In genomic region chr6:49213581-49214085, GRCm38 (mm10) we compare ENCODE assay signal across 8 mouse cellular contexts. TPM values are rescaled to one million over a fixed set of nuclear protein-coding genes. Genes with fewer than 3 reads are reported as not detected.
DNase-seq lines count a peak whose midpoint lies in the region; ATAC-seq and TF ChIP-seq lines count a peak whose summit lies in the region.

No protein-coding gene starts in this region.

- H3K36me3 ChIP-seq in embryonic facial prominence, embryonic 10.5 days (replicated peaks) = peaks cover 13% of the 10 kb centered on the region
- H3K36me3 ChIP-seq in hindbrain, embryonic 10.5 days = peaks cover 12% of the 10 kb centered on the region
- 0 out of 2 replicates have a peak, but pooled peaks cover 2% of the 10 kb centered on the region for H3K36me3 ChIP-seq in liver, embryonic 12.5 days

- H3K4me1 ChIP-seq in cerebellum, adult 2 months (ENCODE audit: control insufficient read depth, insufficient read depth, low read length) = no peaks in the 10 kb centered on the region
- H3K4me1 ChIP-seq in embryonic facial prominence, embryonic 10.5 days = peaks cover 46% of the 10 kb centered on the region
- peaks cover 50% of the 10 kb centered on the region for H3K4me1 ChIP-seq in hindbrain, embryonic 10.5 days (replicated peaks)
- peaks cover 51% of the 10 kb centered on the region for H3K4me1 ChIP-seq in liver, embryonic 12.5 days

- TF ChIP-seq CTCF in cerebellum, adult 2 months (IDR thresholded peaks at IDR 0.05; ENCODE audit: borderline replicate concordance, insufficient read depth, low read depth, low read length) = no peak

- no peak for ATAC-seq in liver, embryonic 12.5 days

- peaks cover 31% of the 10 kb centered on the region; the same call in 1 of the 2 replicates for H3K27me3 ChIP-seq in cerebellum, adult 2 months (ENCODE audit: control insufficient read depth, insufficient read depth, low read length)
- no peaks in the 10 kb centered on the region for H3K27me3 ChIP-seq in embryonic facial prominence, embryonic 10.5 days (replicated peaks; ENCODE audit: low read depth, poor library complexity, severe bottlenecking)
- H3K27me3 ChIP-seq in hindbrain, embryonic 10.5 days (ENCODE audit: insufficient read depth, poor library complexity, severe bottlenecking) = no peaks in the 10 kb centered on the region
- no peaks in the 10 kb centered on the region for H3K27me3 ChIP-seq in liver, embryonic 12.5 days (replicated peaks)

- no peaks in the 10 kb centered on the region for H3K9me3 ChIP-seq in embryonic facial prominence, embryonic 10.5 days
- H3K9me3 ChIP-seq in hindbrain, embryonic 10.5 days = no peaks in the 10 kb centered on the region
- no peaks in the 10 kb centered on the region for H3K9me3 ChIP-seq in liver, embryonic 12.5 days (replicated peaks)

- peak overlapping the region; percentile 93 for H3K4me2 ChIP-seq in liver, embryonic 12.5 days

- no peak overlapping the region for H3K4me3 ChIP-seq in cerebellum, adult 2 months (replicated peaks; ENCODE audit: insufficient read depth, low read depth, low read length)
- peak overlapping the region; percentile 100 for H3K4me3 ChIP-seq in embryonic facial prominence, embryonic 10.5 days
- peak overlapping the region; percentile 100 for H3K4me3 ChIP-seq in hindbrain, embryonic 10.5 days
- peak overlapping the region; percentile 75 for H3K4me3 ChIP-seq in liver, embryonic 12.5 days

- DNase-seq in cerebellum, adult 2 months = peak; percentile 9 to 23
- no peak for DNase-seq in cerebellum, adult 9-10 months
- peak; percentile 46 for DNase-seq in 3T3-L1 (ENCODE audit: low read depth, low spot score)
- peak; percentile 63 for DNase-seq in embryonic facial prominence, embryonic 10.5 days (ENCODE audit: low spot score)
- peak; percentile 56 for DNase-seq in hindbrain, embryonic 10.5 days (ENCODE audit: low spot score)
- DNase-seq in retina, embryonic 14.5 days (ENCODE audit: low spot score) = peak; percentile 66
- no peak for DNase-seq in frontal cortex, postnatal 36 days (ENCODE audit: low spot score in 2 of 2)

- H3K9ac ChIP-seq in liver, embryonic 12.5 days = peak overlapping the region; percentile 90

- no peak for TF ChIP-seq POLR2A in cerebellum, adult 2 months (IDR thresholded peaks at IDR 0.05; ENCODE audit: borderline replicate concordance, insufficient read depth, low read length)

- no peak overlapping the region for H3K27ac ChIP-seq in cerebellum, adult 2 months (ENCODE audit: insufficient read depth, low read length)
- H3K27ac ChIP-seq in embryonic facial prominence, embryonic 10.5 days (replicated peaks) = peak overlapping the region; percentile 99
- peak overlapping the region; percentile 100 for H3K27ac ChIP-seq in hindbrain, embryonic 10.5 days
- H3K27ac ChIP-seq in liver, embryonic 12.5 days = peak overlapping the region; percentile 97

- 2% methylated on average over 50 of the region's 50 CpGs for WGBS in cerebellum, adult 2 months
- under 1% methylated on average over 50 of the region's 50 CpGs for WGBS in embryonic facial prominence, embryonic 10.5 days
- WGBS in hindbrain, embryonic 10.5 days = under 1% methylated on average over 50 of the region's 50 CpGs
- WGBS in liver, embryonic 12.5 days (ENCODE audit: insufficient replicate concordance) = 2% methylated on average over 36 of the region's 50 CpGs

RNA-seq across cellular contexts. Expression of gene Igf2bp3, which starts 1.1 kb away (rescaled TPM):
- polyA plus RNA-seq in cerebellum, adult 2 months (2012; rRNA removed) = 0.08 and 0.10 TPM in 2 replicates
- polyA plus RNA-seq in embryonic facial prominence, embryonic 10.5 days (2016; fragmentation: Nextera tagmentation; extraction: Ambion mirVana) = 159 TPM in 2 replicates
- 127 and 143 TPM in 2 replicates for polyA plus RNA-seq in hindbrain, embryonic 10.5 days (2016; fragmentation: Nextera tagmentation; extraction: Ambion mirVana)
- 32.0 and 33.7 TPM in 2 replicates for polyA plus RNA-seq in liver, embryonic 12.5 days (2016; fragmentation: Nextera tagmentation; extraction: Ambion mirVana)

RNA-seq across cellular contexts. Expression of gene Tra2a, which starts 50.2 kb away (rescaled TPM):
- 94.9 and 97.6 TPM in 2 replicates for polyA plus RNA-seq in cerebellum, adult 2 months (2012; rRNA removed)
- 123 and 132 TPM in 2 replicates for polyA plus RNA-seq in embryonic facial prominence, embryonic 10.5 days (2016; fragmentation: Nextera tagmentation; extraction: Ambion mirVana)
- 122 and 128 TPM in 2 replicates for polyA plus RNA-seq in hindbrain, embryonic 10.5 days (2016; fragmentation: Nextera tagmentation; extraction: Ambion mirVana)
- 57.7 and 63.0 TPM in 2 replicates for polyA plus RNA-seq in liver, embryonic 12.5 days (2016; fragmentation: Nextera tagmentation; extraction: Ambion mirVana)

Comparison
In these comparisons a context has a peak if more than half of its experiments do, and no peak if none do; other contexts are left out.
1. DNase-seq: peak in cerebellum, adult 2 months (2 of 2), 3T3-L1 (single experiment), embryonic facial prominence, embryonic 10.5 days (single experiment), hindbrain, embryonic 10.5 days (single experiment) and retina, embryonic 14.5 days (single experiment); none in cerebellum, adult 9-10 months (single experiment) and frontal cortex, postnatal 36 days (0 of 2).
2. RNA of gene Igf2bp3, which starts 1.1 kb away (polyA plus RNA-seq): 159 TPM in embryonic facial prominence, embryonic 10.5 days, 127 to 143 TPM in hindbrain, embryonic 10.5 days and 32.0 to 33.7 TPM in liver, embryonic 12.5 days; 0.08 to 0.10 TPM in cerebellum, adult 2 months; every median in the first group is over 10 times any median in the second.